Mouse (Mus musculus): ENCODE data around the gene Bloc1s4. TPM values are rescaled to one million over a fixed set of nuclear protein-coding genes. Genes with fewer than 3 reads are reported as not detected.
A peak's percentile ranks its signal among the peaks of the same experiment; 100 is the strongest.

Bloc1s4 gene
- total RNA-seq (2021), result 10 to 100 TPM; 23.2 to 24.4 TPM

- peak; percentile 93 for DNase-seq
Observed at GRCm38 (mm10) chr5:36748536-36749061, at the start of gene Bloc1s4. Gene Bloc1s4, minus strand, starts transcription at chr5:36748650.

DNA sequence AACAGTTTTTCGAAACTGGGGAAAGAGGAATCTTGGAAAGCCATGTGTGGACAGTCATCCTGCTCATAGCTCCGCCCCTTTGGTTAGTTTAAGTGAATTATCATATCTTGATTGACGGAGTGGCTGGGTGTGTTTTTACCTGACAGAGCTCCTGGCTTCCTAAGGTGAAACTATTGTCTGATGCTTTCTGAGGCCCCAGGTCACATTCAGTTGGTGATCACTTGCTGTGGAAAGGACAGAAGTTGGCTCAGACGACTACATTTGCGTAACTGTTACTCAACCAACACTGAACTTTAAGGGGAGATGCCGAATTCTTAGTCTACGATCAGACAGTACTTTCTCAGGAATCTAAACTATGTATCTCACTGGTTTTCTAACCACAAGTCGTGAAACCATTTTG lies 48.8 kb upstream of the Bloc1s4 start:
- no peak for DNase-seq

- peak; percentile 93 to 95 for DNase-seq
Observed at GRCm38 (mm10) chr5:36796296-36797014, 48.0 kb upstream of the Bloc1s4 start, which contains the start of gene Mrfap1. Gene Mrfap1, minus strand, starts transcription at chr5:36796772.

- DNase-seq, result peak; percentile 80 to 83
Observed at GRCm38 (mm10) chr5:36795647-36796295, 47.3 kb upstream of the Bloc1s4 start.

GRCm38 (mm10) chr5:36791861-36792260 lies 43.4 kb upstream of the Bloc1s4 start:
- no peak for DNase-seq

DNA sequence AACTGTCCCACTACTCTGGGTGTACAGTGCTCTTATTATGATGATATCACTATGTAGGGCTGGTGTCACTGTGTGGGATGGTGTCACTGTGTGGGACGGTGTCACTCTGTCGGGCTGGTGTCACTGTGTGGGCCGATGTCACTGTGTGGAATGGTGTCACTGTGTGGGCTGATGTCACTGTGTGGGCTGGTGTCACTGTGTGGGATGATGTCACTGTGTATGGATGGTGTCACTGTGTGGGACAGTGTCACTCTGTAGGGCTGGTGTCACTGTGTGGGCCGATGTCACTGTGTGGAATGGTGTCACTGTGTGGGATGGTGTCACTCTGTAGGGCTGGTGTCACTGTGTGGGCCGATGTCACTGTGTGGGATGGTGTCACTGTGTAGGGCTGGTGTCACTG lies 37.6 kb upstream of the Bloc1s4 start:
- no peak for DNase-seq

GRCm38 (mm10) chr5:36779512-36779911 lies 31.1 kb upstream of the Bloc1s4 start:
- DNase-seq, result no peak

DNA sequence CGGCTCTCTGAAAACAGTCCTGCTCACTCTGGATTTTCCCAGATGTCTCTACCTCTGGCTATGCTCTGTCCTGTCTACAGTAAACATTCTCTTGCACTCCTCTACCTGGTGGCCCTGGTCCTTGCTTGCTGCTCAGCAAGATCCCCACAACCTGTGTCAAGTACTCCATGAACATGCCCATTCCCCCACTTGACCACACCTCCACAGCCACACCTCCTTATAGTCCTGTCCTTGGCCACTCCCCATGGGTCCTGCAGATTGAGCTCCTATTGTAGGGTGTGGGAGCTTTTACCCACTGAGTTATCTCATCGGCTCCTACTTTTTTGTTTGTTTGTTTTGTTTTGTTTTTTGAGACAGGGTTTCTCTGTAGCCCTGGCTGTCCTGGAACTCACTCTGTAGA lies 30.5 kb upstream of the Bloc1s4 start:
- DNase-seq, result no peak

GRCm38 (mm10) chr5:36777186-36777585 lies 28.7 kb upstream of the Bloc1s4 start:
- no peak for DNase-seq

DNA sequence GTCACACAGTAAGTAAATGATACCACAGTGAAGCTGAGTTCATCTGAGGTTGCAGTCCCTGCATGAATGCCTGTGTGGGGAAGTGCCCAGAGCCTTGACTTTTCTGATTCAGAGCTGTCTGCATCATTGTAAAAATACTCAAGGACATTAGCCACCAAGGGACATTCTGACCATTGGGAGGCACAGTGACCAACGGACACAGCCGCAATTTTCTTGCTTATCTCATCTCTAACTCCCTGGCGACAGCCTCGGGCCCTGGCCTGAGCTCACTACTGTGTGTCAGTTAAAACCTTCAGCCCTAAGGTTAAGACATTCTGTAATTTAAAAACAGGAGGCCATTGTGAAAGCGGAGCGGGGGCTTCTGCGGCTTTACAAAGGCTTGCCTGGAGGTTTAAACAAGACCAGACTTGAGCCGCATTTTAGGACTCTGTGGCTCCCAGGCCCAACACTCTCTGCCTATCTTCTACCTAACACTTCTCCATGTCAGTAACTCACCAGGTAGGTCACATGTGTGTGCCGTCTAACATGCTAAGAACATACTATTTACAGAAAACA lies 27.6 kb upstream of the Bloc1s4 start:
- DNase-seq, result no peak

DNA sequence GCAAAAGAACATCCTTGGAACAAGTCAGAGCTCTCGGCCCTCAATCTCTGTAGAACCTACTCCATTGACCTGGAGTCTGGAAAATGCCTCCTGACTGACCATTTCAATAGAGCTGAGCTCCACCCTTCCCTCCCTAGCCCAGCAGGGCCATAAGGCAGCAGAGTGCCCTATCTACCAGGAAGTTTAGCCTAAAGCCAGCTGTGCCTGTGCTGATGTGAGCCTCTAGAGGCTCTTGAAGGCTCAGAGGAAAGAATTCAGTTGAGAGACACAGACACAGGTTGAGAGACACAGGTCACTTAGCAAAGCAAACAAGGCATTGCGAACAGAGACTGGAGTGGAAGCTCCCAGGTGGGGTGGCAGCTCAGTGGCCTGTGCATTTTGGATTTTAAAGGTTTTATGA lies 26.9 kb upstream of the Bloc1s4 start:
- no peak for DNase-seq

- DNase-seq, result no peak
Observed at GRCm38 (mm10) chr5:36772586-36772985, 24.1 kb upstream of the Bloc1s4 start.

GRCm38 (mm10) chr5:36769603-36770002 lies 21.2 kb upstream of the Bloc1s4 start:
- DNase-seq, result no peak

- peak; percentile 28 to 34 for DNase-seq
Observed at GRCm38 (mm10) chr5:36766958-36767703, 18.7 kb upstream of the Bloc1s4 start.

DNA sequence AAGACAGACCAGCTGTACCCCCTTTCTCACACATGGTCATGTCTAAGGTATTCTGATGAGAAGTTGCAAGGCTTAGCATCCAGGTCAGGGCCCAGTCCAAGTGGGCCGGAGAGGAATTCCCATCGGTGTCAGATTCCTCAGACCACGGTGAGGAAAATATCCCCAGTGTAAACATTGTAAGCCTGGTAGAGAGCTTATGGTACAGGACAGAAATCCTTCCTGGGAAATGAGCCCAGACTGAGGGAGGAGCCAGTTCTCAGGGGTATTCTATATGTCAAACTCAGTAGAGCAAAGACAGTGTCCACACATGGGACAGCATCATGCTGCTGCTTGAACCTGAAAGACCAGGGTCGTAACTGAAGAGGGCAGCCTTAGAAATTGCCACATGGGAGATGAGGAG lies 11.4 kb upstream of the Bloc1s4 start:
- DNase-seq, result no peak

DNA sequence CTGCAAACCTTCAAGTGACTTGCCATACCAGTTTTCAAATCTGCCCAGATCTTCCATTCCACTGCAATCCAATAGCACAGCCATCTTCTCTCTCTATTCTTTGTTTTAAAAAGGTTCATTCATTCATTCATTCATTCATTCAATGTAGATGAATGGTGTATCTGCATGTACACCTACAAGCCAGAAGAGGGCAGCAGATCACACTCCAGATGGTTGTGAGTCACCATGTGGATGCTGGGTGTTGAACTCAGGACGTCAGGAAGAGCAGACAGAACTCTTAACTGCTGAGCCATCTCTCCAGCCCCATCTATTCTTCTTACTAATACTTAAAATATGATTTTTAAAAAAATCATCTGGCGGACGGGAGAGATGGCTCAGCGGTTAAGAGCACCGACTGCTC lies 8.6 kb upstream of the Bloc1s4 start:
- no peak for DNase-seq

GRCm38 (mm10) chr5:36750119-36751078 lies 1.9 kb upstream of the Bloc1s4 start:
- no peak for DNase-seq

DNA sequence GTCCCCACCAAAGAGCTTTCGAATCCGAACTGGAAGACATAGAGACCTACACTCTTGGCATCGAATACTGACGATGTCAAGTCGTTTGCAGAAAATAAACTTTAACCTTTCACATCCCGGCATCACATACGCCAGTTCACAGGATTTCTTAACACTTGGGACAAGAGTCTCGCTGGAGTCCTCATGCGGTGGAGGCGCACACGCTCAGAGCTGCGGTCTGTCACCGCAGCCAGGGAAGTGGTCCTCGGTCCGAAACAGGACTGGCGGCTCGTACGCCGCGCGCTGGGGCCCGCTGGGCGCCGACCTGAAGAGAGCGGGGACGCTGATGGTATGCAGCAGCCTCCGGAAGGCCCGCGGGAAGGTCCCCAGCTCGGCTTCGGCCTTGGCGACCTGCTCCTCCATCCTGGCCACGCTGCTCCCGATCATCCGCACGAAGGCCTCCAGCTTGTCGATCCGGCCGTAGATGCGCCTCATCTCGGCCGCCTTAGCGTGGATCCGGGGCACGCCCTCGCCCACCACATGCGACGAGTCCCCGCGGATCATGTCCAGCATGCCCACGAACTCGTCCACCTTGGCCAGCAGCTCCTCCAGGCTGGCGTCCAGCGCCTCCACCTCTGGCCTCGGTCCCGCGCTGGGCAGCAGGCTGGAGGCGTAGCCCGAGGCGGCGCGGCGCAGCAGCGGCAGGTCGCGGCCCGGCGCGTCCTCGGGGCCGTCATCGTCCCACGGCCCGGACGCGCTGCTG lies 485 bp downstream of the Bloc1s4 start:
- no peak for DNase-seq

DNA sequence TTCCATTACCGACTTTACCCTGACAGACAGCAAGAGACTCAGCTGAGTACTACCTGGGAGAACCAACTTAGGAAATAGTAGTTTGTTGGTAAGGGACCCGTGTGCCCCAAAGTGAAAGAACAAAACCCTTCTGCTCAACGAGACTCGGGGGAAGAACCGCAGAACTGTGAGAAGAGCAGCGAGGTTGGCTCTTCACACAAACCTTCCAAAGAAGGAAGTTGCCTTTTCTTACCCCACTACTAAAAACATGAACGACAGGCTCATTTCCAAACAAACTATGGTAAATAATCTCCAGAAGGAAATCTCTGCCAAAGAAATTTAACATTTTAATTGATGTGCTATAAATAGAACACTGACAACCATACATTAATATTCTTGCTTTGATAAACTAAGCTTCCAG lies 1.4 kb downstream of the Bloc1s4 start:
- DNase-seq, result no peak

DNA sequence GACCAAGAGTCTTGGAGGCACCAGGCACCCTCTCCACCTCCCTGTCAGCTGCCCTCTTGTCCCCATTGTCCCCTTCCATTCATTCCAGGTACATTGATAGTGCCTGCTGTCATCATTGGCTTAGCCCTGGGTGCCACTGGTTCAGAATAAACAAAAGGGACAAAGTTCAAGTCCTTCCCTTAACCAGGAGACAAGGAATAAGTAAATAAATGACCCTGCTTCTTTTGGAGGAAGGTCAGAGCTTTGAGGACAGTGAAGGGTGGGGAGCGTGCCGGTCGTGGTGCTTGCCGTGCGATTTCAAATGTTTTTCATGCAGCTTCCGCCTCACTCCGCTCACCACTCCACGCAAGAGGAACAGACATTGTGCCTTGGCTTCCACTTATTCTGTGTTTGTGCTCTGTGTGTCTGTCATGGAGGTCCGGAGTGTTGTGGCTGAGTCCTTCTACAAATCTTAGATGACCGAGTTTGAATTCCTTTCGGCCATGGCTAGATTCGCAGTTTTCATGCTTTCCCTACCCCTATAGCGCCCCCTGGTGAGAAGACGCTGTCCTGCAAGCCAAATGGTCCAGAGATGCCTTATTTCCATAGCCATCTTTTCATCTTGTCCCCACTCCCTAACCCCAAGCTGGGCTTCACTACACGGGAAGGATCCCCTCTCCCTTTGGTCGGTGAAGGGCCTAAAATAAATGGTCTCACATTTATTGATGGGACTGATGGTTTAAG lies 6.2 kb downstream of the Bloc1s4 start:
- DNase-seq, result peak; percentile 78 to 83
